Comparison of ENCODE assay signal across 11 mouse cellular contexts in genomic region chr3:129296994-129297393, GRCm38 (mm10). TPM values are rescaled to one million over a fixed set of nuclear protein-coding genes. Genes with fewer than 3 reads are reported as not detected.
DNase-seq lines count a peak whose midpoint lies in the region; ATAC-seq and TF ChIP-seq lines count a peak whose summit lies in the region.
"Had no signal": no experiment of that assay in that cellular context is flagged by ENCODE, and none has a peak within 500 bp of the region (broad histone marks: within the 10 kb centered on the region; RNA-seq: fewer than 3 reads in every experiment).

No protein-coding gene starts in this region.

- peak; percentile 81 for ATAC-seq in lung, postnatal 0 days
- ATAC-seq in common myeloid progenitor, adult 5-6 weeks (replicated peaks; ENCODE audit: low read depth, poor library complexity, severe bottlenecking) = peak; percentile 83
- ATAC-seq in neutrophil, adult 5-6 weeks (ENCODE audit: extremely low read depth, insufficient number of reproducible peaks, low FRiP score, poor library complexity, severe bottlenecking) = peak; percentile 54; the same call in 1 of the 2 replicates
- no peak for ATAC-seq in midbrain, postnatal 0 days (ENCODE audit: low FRiP score)

- H3K36me3 ChIP-seq in lung, postnatal 0 days (ENCODE audit: insufficient read depth, low read length) = no peaks in the 10 kb centered on the region
- H3K36me3 ChIP-seq in liver, adult 2 months (ENCODE audit: control insufficient read depth, insufficient read depth, low read length) = peaks cover 13% of the 10 kb centered on the region
- H3K36me3 ChIP-seq in midbrain, postnatal 0 days (ENCODE audit: insufficient read depth, low read length) = no peaks in the 10 kb centered on the region
- H3K36me3 ChIP-seq: G1E; limb, embryonic 13.5 days had no signal

- H3K9ac ChIP-seq in lung, postnatal 0 days (replicated peaks; ENCODE audit: low read depth) = no peak overlapping the region
- no peak overlapping the region for H3K9ac ChIP-seq in liver, adult 2 months (ENCODE audit: low read depth, low read length)
- H3K9ac ChIP-seq in midbrain, postnatal 0 days (replicated peaks; ENCODE audit: low read length, poor library complexity, severe bottlenecking) = no peak overlapping the region
- H3K9ac ChIP-seq: limb, embryonic 13.5 days had no signal

- H3K9me3 ChIP-seq in lung, postnatal 0 days (ENCODE audit: low read length) = no peaks in the 10 kb centered on the region
- H3K9me3 ChIP-seq in midbrain, postnatal 0 days (ENCODE audit: low read length) = no peaks in the 10 kb centered on the region
- H3K9me3 ChIP-seq: limb, embryonic 13.5 days had no signal

- no peak for TF ChIP-seq CTCF in lung, postnatal 0 days (IDR thresholded peaks at IDR 0.05)
- TF ChIP-seq CTCF in liver, adult 2 months (IDR thresholded peaks at IDR 0.05; ENCODE audit: low read depth, low read length) = no peak
- no peak for TF ChIP-seq CTCF in midbrain, postnatal 0 days (IDR thresholded peaks at IDR 0.05)

- H3K27me3 ChIP-seq in lung, postnatal 0 days (replicated peaks; ENCODE audit: insufficient read depth, low read length) = no peaks in the 10 kb centered on the region
- H3K27me3 ChIP-seq in liver, adult 2 months (ENCODE audit: control insufficient read depth, insufficient read depth, low read length) = no peaks in the 10 kb centered on the region
- H3K27me3 ChIP-seq in midbrain, postnatal 0 days (ENCODE audit: insufficient read depth, low read length) = no peaks in the 10 kb centered on the region
- H3K27me3 ChIP-seq: limb, embryonic 13.5 days had no signal

- intact Hi-C loops in left cerebral cortex, postnatal 36 days (cut with DNase I) = no loop called here

- H3K4me3 ChIP-seq in lung, postnatal 0 days (ENCODE audit: low read depth, low read length) = no peak overlapping the region
- no peak overlapping the region for H3K4me3 ChIP-seq in liver, adult 2 months (ENCODE audit: insufficient read depth, low read depth, low read length)
- H3K4me3 ChIP-seq in midbrain, postnatal 0 days (ENCODE audit: low read depth, low read length) = no peak overlapping the region
- H3K4me3 ChIP-seq: limb, embryonic 13.5 days; myocyte had no signal

- H3K4me2 ChIP-seq in lung, postnatal 0 days (replicated peaks; ENCODE audit: low read depth, low read length) = no peak overlapping the region
- H3K4me2 ChIP-seq in midbrain, postnatal 0 days (ENCODE audit: low read depth, low read length, poor library complexity, severe bottlenecking) = no peak overlapping the region
- H3K4me2 ChIP-seq: limb, embryonic 13.5 days had no signal

- WGBS in lung, postnatal 0 days = 48% methylated on average over 5 of the region's 5 CpGs
- 13% methylated on average over 5 of the region's 5 CpGs for WGBS in liver, adult 2 months
- 76% methylated on average over 5 of the region's 5 CpGs for WGBS in midbrain, postnatal 0 days

- no peak overlapping the region for H3K27ac ChIP-seq in lung, postnatal 0 days (ENCODE audit: low read length)
- no peak overlapping the region; the same call in 1 of the 2 replicates for H3K27ac ChIP-seq in liver, adult 2 months (replicated peaks; ENCODE audit: insufficient read depth, low read depth, low read length)
- H3K27ac ChIP-seq in midbrain, postnatal 0 days (ENCODE audit: low read depth, low read length) = no peak overlapping the region
- H3K27ac ChIP-seq: limb, embryonic 13.5 days had no signal

- no peak for TF ChIP-seq POLR2A in liver, adult 2 months (IDR thresholded peaks at IDR 0.05; ENCODE audit: extremely low read depth, insufficient read depth, low read length)

- H3K79me2 ChIP-seq in liver, adult 2 months (ENCODE audit: control insufficient read depth, insufficient read depth, low read length) = no peaks in the 10 kb centered on the region

- H3K4me1 ChIP-seq in lung, postnatal 0 days (ENCODE audit: insufficient read depth, low read depth, low read length) = no peaks in the 10 kb centered on the region
- H3K4me1 ChIP-seq in liver, adult 2 months (ENCODE audit: control insufficient read depth, insufficient read depth, low read length) = peaks cover 18% of the 10 kb centered on the region; the same call in 1 of the 2 replicates
- no peaks in the 10 kb centered on the region for H3K4me1 ChIP-seq in midbrain, postnatal 0 days (ENCODE audit: insufficient read depth, low read length)
- H3K4me1 ChIP-seq: limb, embryonic 13.5 days had no signal

- no peak for TF ChIP-seq EP300 in lung, postnatal 0 days (IDR thresholded peaks at IDR 0.05)

- DNase-seq in lung, postnatal 0 days (ENCODE audit: low spot score) = peak; percentile 66
- DNase-seq in lung, postnatal 14 days = no peak
- DNase-seq in liver, adult 2 months (ENCODE audit: extremely low read depth, low read depth, low spot score) = peak; percentile 99
- no peak for DNase-seq in thymus, postnatal 25 days
- DNase-seq in midbrain, postnatal 0 days (ENCODE audit: low spot score) = no peak
- DNase-seq in left cerebral cortex, postnatal 36 days (ENCODE audit: low spot score in 2 of 2) = no peak

RNA-seq across cellular contexts. Expression of gene Enpep, which starts 35.5 kb away (rescaled TPM):
- 106 and 118 TPM in 2 replicates for polyA plus RNA-seq in lung, postnatal 0 days (2015; fragmentation: Nextera tagmentation; extraction: Ambion mirVana)
- not detected in 2 replicates for total RNA-seq in common myeloid progenitor, adult 5-6 weeks (2017)
- 74.6 and 82.6 TPM in 2 replicates for total RNA-seq in liver, adult 2 months (2014; rRNA removed)
- polyA plus RNA-seq in liver, adult 2 months (2012; rRNA removed) = 21.1 TPM in 2 replicates
- 0.49 TPM in 1 of 2 replicates, not detected in the other for total RNA-seq in neutrophil, adult 5-6 weeks (2017)
- total RNA-seq in midbrain, postnatal 0 days (2014; rRNA removed) = 3.0 and 4.1 TPM in 2 replicates
- 1.9 and 2.3 TPM in 2 replicates for polyA plus RNA-seq in midbrain, postnatal 0 days (2015; fragmentation: Nextera tagmentation; extraction: Ambion mirVana)
- total RNA-seq in left cerebral cortex, postnatal 36 days (2021) = 1 to 10 TPM; 1.5 TPM
- polyA plus RNA-seq: G1E had no signal

Comparison
In these comparisons a context has a peak if more than half of its experiments do, and no peak if none do; other contexts are left out.
1. DNase-seq: peak in lung, postnatal 0 days (single experiment) and liver, adult 2 months (single experiment); none in lung, postnatal 14 days (single experiment), thymus, postnatal 25 days (single experiment), midbrain, postnatal 0 days (single experiment) and left cerebral cortex, postnatal 36 days (0 of 2).
2. RNA of gene Enpep, which starts 35.5 kb away (total RNA-seq): 74.6 to 82.6 TPM in liver, adult 2 months; 3.0 to 4.1 TPM in midbrain, postnatal 0 days, 1.5 TPM in left cerebral cortex, postnatal 36 days, not detected in common myeloid progenitor, adult 5-6 weeks and 0.49 TPM in neutrophil, adult 5-6 weeks; every median in the first group is over 10 times any median in the second.